Mouse (Mus musculus): Measurements from ENCODE around the gene Sstr3.

- TF ChIP-seq CTCF (IDR thresholded peaks at IDR 0.05; ENCODE audit: low read depth) (no peak), EP300 (IDR thresholded peaks at IDR 0.05; ENCODE audit: low read depth) (peak; percentile 86)
These were observed 27.2 kb upstream of the Sstr3 start for GRCm38 (mm10) chr15:78571554-78572269.

Measured in liver, postnatal 0 days (tissue).